ENCODE assay signal across 8 mouse cellular contexts in the genomic region with DNA sequence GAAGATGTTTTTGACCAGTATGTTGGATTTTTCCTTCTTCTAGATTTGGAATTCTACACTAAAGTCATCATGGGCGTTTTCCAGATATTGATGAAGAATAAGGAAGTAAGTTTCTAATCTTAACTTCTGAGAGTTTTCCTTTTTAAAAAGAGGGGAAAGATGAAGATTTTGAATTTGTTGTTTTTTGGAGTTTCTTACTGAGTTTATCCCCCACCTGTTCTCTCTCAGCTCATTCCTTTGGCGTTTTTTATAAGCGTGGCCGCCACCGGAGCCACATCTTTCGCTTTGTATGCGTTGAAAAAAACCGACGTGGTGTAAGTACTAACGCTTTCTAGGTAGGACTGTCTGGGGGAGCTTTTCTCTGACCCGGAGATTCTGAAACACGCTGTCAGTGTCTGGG. TPM values are rescaled to one million over a fixed set of nuclear protein-coding genes. Genes with fewer than 3 reads are reported as not detected.
A peak's percentile ranks its signal among the peaks of the same experiment; 100 is the strongest.
DNase-seq lines count a peak whose midpoint lies in the region; ATAC-seq and TF ChIP-seq lines count a peak whose summit lies in the region.

No protein-coding gene starts in this region.

- no peak for TF ChIP-seq POLR2A in CH12.LX (IDR thresholded peaks at IDR 0.05; ENCODE audit: low read depth, low read length)

- DNase-seq in heart, adult 11 months = peak; percentile 42
- no peak for DNase-seq in heart, postnatal 10 days
- DNase-seq in CH12.LX (ENCODE audit: extremely low read depth) = no peak
- DNase-seq in adrenal gland, adult 8-10 months = no peak
- no peak for DNase-seq in adrenal gland, adult (ENCODE audit: inconsistent age in 2 of 2, low spot score in 1 of 2)

- intact Hi-C loops in heart, postnatal 10 days (cut with DNase I) = loop anchor here (10.0 kb wide), 1 partner anchor 117 kb away; no protein-coding TSS in a partner anchor

- H3K4me3 ChIP-seq in CH12.LX (replicated peaks in 1 of 3; ENCODE audit: low read depth in 2 of 3, low read length in 2 of 3, poor library complexity in 1 of 3) = peak overlapping the region; percentile 44 to 65 (median 64)
- H3K4me3 ChIP-seq in heart, embryonic 16.5 days (ENCODE audit: low read length) = peak overlapping the region; percentile 55
- peak overlapping the region; percentile 52 for H3K4me3 ChIP-seq in liver, embryonic 16.5 days (ENCODE audit: low read depth, low read length)

- H3K79me2 ChIP-seq in CH12.LX (replicated peaks; ENCODE audit: control insufficient read depth, extremely low read depth, insufficient read depth, poor library complexity, severe bottlenecking) = no peaks in the 10 kb centered on the region

- TF ChIP-seq RAD21 in CH12.LX (IDR thresholded peaks at IDR 0.05; ENCODE audit: low read depth, low read length) = no peak

- dilution Hi-C loops in CH12.LX (cut with MboI; ENCODE audit: extremely low pct_ligation_motif_present, extremely low pct_unique_long_range_greater_than_20kb, low sequenced_read_pairs) = no loop called here

- peaks cover 0 to 10% of the 10 kb centered on the region in 2 experiments; a peak in 1 of 4 replicates for H3K4me1 ChIP-seq in CH12.LX (ENCODE audit: control insufficient read depth in 1 of 2, insufficient read depth in 2 of 2)
- H3K4me1 ChIP-seq in heart, embryonic 16.5 days (ENCODE audit: control insufficient read depth, insufficient read depth, low read length) = no peaks in the 10 kb centered on the region
- H3K4me1 ChIP-seq in liver, embryonic 16.5 days (ENCODE audit: control insufficient read depth, low read depth, low read length) = peaks cover 2% of the 10 kb centered on the region; the same call in 1 of the 2 replicates

- peak; percentile 42 for TF ChIP-seq EP300 in CH12.LX (IDR thresholded peaks at IDR 0.05; ENCODE audit: low read length)

- no peak for TF ChIP-seq CTCF in CH12.LX (conservative IDR thresholded peaks at IDR 0.05 in 1 of 2, IDR thresholded peaks at IDR 0.05 in 1 of 2; ENCODE audit: low read depth in 2 of 2, low read length in 2 of 2)

- H3K9me3 ChIP-seq in CH12.LX (replicated peaks; ENCODE audit: low read length) = no peaks in the 10 kb centered on the region
- no peaks in the 10 kb centered on the region for H3K9me3 ChIP-seq in heart, embryonic 16.5 days (replicated peaks; ENCODE audit: control insufficient read depth, low read length)
- no peaks in the 10 kb centered on the region for H3K9me3 ChIP-seq in liver, embryonic 16.5 days (replicated peaks; ENCODE audit: control insufficient read depth, low read length)

- peak overlapping the region; percentile 93 for H3K9ac ChIP-seq in CH12.LX (ENCODE audit: insufficient read depth, low read depth)
- peak overlapping the region; percentile 56 for H3K9ac ChIP-seq in heart, embryonic 16.5 days (ENCODE audit: low read length)
- 0 out of 2 replicates have a peak overlapping the region, but pooled peaks have one; percentile 21 for H3K9ac ChIP-seq in liver, embryonic 16.5 days (ENCODE audit: low read depth, low read length)

- H3K27ac ChIP-seq in CH12.LX (ENCODE audit: insufficient read depth, low read depth) = no peak overlapping the region
- no peak overlapping the region for H3K27ac ChIP-seq in heart, embryonic 16.5 days (ENCODE audit: low read length)
- no peak overlapping the region for H3K27ac ChIP-seq in liver, embryonic 16.5 days (ENCODE audit: low read length)

- H3K36me3 ChIP-seq in CH12.LX (replicated peaks in 1 of 2; ENCODE audit: control insufficient read depth in 1 of 2, insufficient read depth in 1 of 2, low read length in 1 of 2) = peaks cover 20 to 25% of the 10 kb centered on the region in 2 experiments
- H3K36me3 ChIP-seq in heart, embryonic 16.5 days (ENCODE audit: control insufficient read depth, insufficient read depth) = peaks cover 6% of the 10 kb centered on the region
- peaks cover 4% of the 10 kb centered on the region for H3K36me3 ChIP-seq in liver, embryonic 16.5 days (ENCODE audit: control insufficient read depth, insufficient read depth)

- ATAC-seq in heart, embryonic 16.5 days (replicated peaks; ENCODE audit: extremely low read depth, insufficient read depth, low FRiP score) = no peak
- ATAC-seq in liver, embryonic 16.5 days (ENCODE audit: low read depth) = no peak
- ATAC-seq in granulocyte monocyte progenitor cell, adult 5-6 weeks (replicated peaks; ENCODE audit: poor library complexity, severe bottlenecking) = no peak

- peak overlapping the region; percentile 68; the same call in 1 of the 2 replicates for H3K4me2 ChIP-seq in CH12.LX (ENCODE audit: insufficient read depth, low read depth, poor library complexity, severe bottlenecking)
- H3K4me2 ChIP-seq in heart, embryonic 16.5 days (ENCODE audit: low read depth, low read length) = peak overlapping the region; percentile 84
- peak overlapping the region; percentile 56 for H3K4me2 ChIP-seq in liver, embryonic 16.5 days (ENCODE audit: low read depth, low read length)

- in situ Hi-C loops in CH12.LX (cut with MboI; ENCODE audit: low pct_ligation_motif_present, low pct_unique_long_range_greater_than_20kb, low sequenced_read_pairs) = loop anchor here (10.0 kb wide), 1 partner anchor 117 kb away; no protein-coding TSS in a partner anchor

- WGBS in heart, embryonic 16.5 days = 33% methylated on average over 12 of the region's 12 CpGs
- 31% methylated on average over 12 of the region's 12 CpGs for WGBS in liver, embryonic 16.5 days (ENCODE audit: insufficient replicate concordance)

- peaks cover 2% of the 10 kb centered on the region for H3K27me3 ChIP-seq in CH12.LX (replicated peaks)
- H3K27me3 ChIP-seq in heart, embryonic 16.5 days (ENCODE audit: control insufficient read depth, insufficient read depth, low read length) = no peaks in the 10 kb centered on the region
- H3K27me3 ChIP-seq in liver, embryonic 16.5 days (ENCODE audit: control insufficient read depth, insufficient read depth, low read depth, low read length) = peaks cover 11% of the 10 kb centered on the region

TF ChIP-seq in CH12.LX, 34 proteins besides CTCF, POLR2A, EP300 and RAD21:
- TF ChIP-seq SIN3A (IDR thresholded peaks at IDR 0.05; ENCODE audit: low read length) (peak; percentile 64), CHD1 (IDR thresholded peaks at IDR 0.05; ENCODE audit: low read depth, low read length) (peak; percentile 65), PAX5 (IDR thresholded peaks at IDR 0.05; ENCODE audit: low read length) (no peak), RCOR1 (conservative IDR thresholded peaks at IDR 0.05; ENCODE audit: low read depth, low read length) (0 out of 2 replicates have a peak, but pooled peaks have one; percentile 26), MAX (IDR thresholded peaks at IDR 0.05; ENCODE audit: low read length) (0 out of 2 replicates have a peak, but pooled peaks have one; percentile 19), JUN (IDR thresholded peaks at IDR 0.05; ENCODE audit: insufficient read depth, low read depth, low read length) (no peak), MXI1 (IDR thresholded peaks at IDR 0.05; ENCODE audit: low read depth, low read length) (0 out of 2 replicates have a peak, but pooled peaks have one; percentile 21), ZNF384 (IDR thresholded peaks at IDR 0.05; ENCODE audit: low read depth, low read length) (peak; percentile 53; the same call in 1 of the 2 replicates), TBP (conservative IDR thresholded peaks at IDR 0.05; ENCODE audit: low read depth, low read length) (0 out of 2 replicates have a peak, but pooled peaks have one; percentile 44), ETS1 (conservative IDR thresholded peaks at IDR 0.05; ENCODE audit: low read depth, low read length) (no peak), KAT2A (IDR thresholded peaks at IDR 0.05; ENCODE audit: insufficient replicate concordance, low read length) (0 out of 2 replicates have a peak, but pooled peaks have one; percentile 35)

RNA-seq across cellular contexts. Expression of a gene that starts 1.2 kb away (rescaled TPM):
- under 1 TPM in 1 of 2 experiments, not detected in 1; 0.45 TPM for total RNA-seq in heart, postnatal 10 days (2021)
- 13.7 and 30.4 TPM in 2 replicates for total RNA-seq in CH12.LX (2012; rRNA removed)
- 6.4 and 6.6 TPM in 2 replicates for total RNA-seq in CH12.LX (2014; rRNA removed)
- 3.1 and 3.7 TPM in 2 replicates for polyA plus RNA-seq in CH12.LX (2012; ENCODE audit: insufficient read length, low read depth)
- 0.90 and 4.4 TPM in 2 replicates for polyA plus RNA-seq in heart, embryonic 16.5 days (2015; fragmentation: Nextera tagmentation; extraction: Ambion mirVana)
- 1.7 and 2.5 TPM in 2 replicates for polyA plus RNA-seq in liver, embryonic 16.5 days (2015; fragmentation: Nextera tagmentation; extraction: Ambion mirVana)
- total RNA-seq in adrenal gland, adult 8-10 months (2022) = 1 to 10 TPM; 1.2 to 5.6 (median 1.9) TPM
- total RNA-seq in granulocyte monocyte progenitor cell, adult 5-6 weeks (2014; fragmentation: Nextera tagmentation) = not detected in 2 replicates
- 2.4 TPM in 2 replicates for total RNA-seq in granulocyte monocyte progenitor cell, adult 5-6 weeks (2017)

RNA-seq across cellular contexts. Expression of a gene that starts 26.9 kb away (rescaled TPM):
- total RNA-seq in heart, postnatal 10 days (2021) = 1 to 10 TPM; 7.5 to 8.2 TPM
- total RNA-seq in CH12.LX (2012; rRNA removed) = 35.9 and 46.0 TPM in 2 replicates
- 23.3 and 25.0 TPM in 2 replicates for total RNA-seq in CH12.LX (2014; rRNA removed)
- 8.8 and 13.0 TPM in 2 replicates for polyA plus RNA-seq in CH12.LX (2012; ENCODE audit: insufficient read length, low read depth)
- 8.3 and 10.5 TPM in 2 replicates for polyA plus RNA-seq in heart, embryonic 16.5 days (2015; fragmentation: Nextera tagmentation; extraction: Ambion mirVana)
- polyA plus RNA-seq in liver, embryonic 16.5 days (2015; fragmentation: Nextera tagmentation; extraction: Ambion mirVana) = 27.4 and 29.7 TPM in 2 replicates
- 10 to 100 TPM in 1 of 4 experiments, 1 to 10 TPM in 3; 5.3 to 10.8 (median 7.5) TPM for total RNA-seq in adrenal gland, adult 8-10 months (2022)
- total RNA-seq in granulocyte monocyte progenitor cell, adult 5-6 weeks (2014; fragmentation: Nextera tagmentation) = 94.8 and 123 TPM in 2 replicates
- 96.0 and 115 TPM in 2 replicates for total RNA-seq in granulocyte monocyte progenitor cell, adult 5-6 weeks (2017)

Comparison
In these comparisons a context has a peak if more than half of its experiments do, and no peak if none do; other contexts are left out.
1. H3K9ac ChIP-seq: peak in every context shown above with its lines; median percentile 93 in CH12.LX; 56 in heart, embryonic 16.5 days; 21 in liver, embryonic 16.5 days.